Mouse (Mus musculus) erythroblast, embryonic 14.5 days (primary cell): ENCODE measurements around the gene Abca14. TPM values are rescaled to one million over a fixed set of nuclear protein-coding genes. Genes with fewer than 3 reads are reported as not detected.

Experiments used
- H3K27me3 ChIP-seq: 2 replicates; pipeline ENCODE4 v1.6.1; 2012; ENCODE audit warnings: inconsistent platforms; ENCODE audit not compliant: control insufficient read depth
- H3K36me3 ChIP-seq: 2 replicates; pipeline ENCODE4 v1.6.1; 2012; ENCODE audit warnings: mild to moderate bottlenecking, inconsistent platforms; ENCODE audit not compliant: control insufficient read depth
- H3K4me1 ChIP-seq: 2 replicates; pipeline ENCODE4 v1.6.1; 2012; ENCODE audit warnings: inconsistent platforms; ENCODE audit not compliant: control insufficient read depth
- H3K4me3 ChIP-seq: replicated peaks from 2 replicates; pipeline ENCODE3; 2012; ENCODE audit warnings: moderate library complexity, mild to moderate bottlenecking, inconsistent platforms
- H3K9me3 ChIP-seq: 2 replicates; pipeline ENCODE4 v1.6.1; 2012; ENCODE audit warnings: low read length, inconsistent platforms, mixed read lengths; ENCODE audit not compliant: control insufficient read depth
- GATA1 ChIP-seq: IDR thresholded peaks from 2 replicates; pipeline ENCODE4 v1.6.1; 2012; ENCODE audit warnings: low read length, inconsistent platforms, mixed read lengths
- TAL1 ChIP-seq: IDR thresholded peaks from 3 replicates; pipeline ENCODE4 v1.6.1; 2012; ENCODE audit warnings: low read length, inconsistent platforms, mixed read lengths
- polyA plus RNA-seq: library from polyadenylated mRNA; stranded (reverse); fragments of >175 nt; gene quantifications from 2 replicates; pipeline ENCODE4 v1.2.3, GENCODE M21; 2012

Gene Abca14
- not detected in 2 replicates for polyA plus RNA-seq

DNA sequence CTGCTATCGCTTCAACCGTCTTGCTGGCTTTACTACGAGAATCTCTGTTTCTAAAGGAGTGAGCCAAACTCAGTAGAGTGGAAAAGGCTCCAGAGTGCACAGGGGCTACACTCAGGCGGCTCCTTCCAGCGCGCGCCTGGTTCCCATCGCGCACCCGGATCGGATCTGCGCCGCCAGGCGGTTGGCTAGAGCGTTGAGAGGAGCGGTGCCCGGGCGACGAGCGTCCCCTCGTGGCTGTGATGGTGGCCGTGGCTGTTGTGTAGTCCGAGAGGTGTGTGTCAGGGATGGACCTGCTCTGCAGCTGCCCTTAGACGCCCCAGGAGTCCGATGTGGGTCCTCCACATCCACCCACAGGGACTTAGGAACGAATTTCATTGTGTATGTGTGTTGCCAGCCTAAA, at the start of gene Abca14:
Gene Abca14 (plus strand): TSS at position 173 of the 400 bp plus-strand sequence.
- H3K27me3 ChIP-seq: peaks cover 12% of the 10 kb centered on the region
- no peak within 1 kb of the TSS for H3K4me3 ChIP-seq
- no peaks in the 10 kb centered on the region for H3K36me3 ChIP-seq
- H3K9me3 ChIP-seq: no peaks in the 10 kb centered on the region
- no peak for TF ChIP-seq GATA1
- no peak for TF ChIP-seq TAL1
- H3K4me1 ChIP-seq: no peaks in the 10 kb centered on the region

DNA sequence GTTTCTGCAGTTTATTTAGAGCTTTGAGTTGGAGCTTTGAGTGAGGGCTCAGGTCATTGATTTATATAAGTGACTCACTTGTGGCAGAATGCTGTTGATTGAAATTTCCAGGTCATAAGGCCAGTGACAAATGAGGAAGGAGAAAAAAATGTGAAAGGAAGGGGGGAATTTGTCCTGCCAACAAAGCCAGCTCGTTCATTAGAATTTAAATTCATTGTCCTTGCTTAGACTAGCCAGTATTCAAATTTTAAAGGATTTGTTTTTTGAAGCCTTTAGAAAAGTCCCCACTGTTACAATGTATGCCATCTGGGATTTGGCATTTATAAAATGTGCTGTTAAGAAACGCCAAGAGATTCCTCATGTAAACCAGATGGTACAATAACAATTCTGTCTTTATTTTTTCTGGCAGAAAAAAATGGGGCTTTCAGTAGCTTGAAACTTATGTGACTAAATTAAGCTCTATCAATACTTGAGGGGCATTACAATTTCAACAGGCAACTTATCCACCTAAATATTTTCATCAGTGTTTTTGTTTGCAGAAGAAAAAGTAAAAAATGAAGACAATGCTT, 46.8 kb upstream of the Abca14 start:
- H3K36me3 ChIP-seq: no peaks in the 10 kb centered on the region
- no peaks in the 10 kb centered on the region for H3K27me3 ChIP-seq
- no peak overlapping the region for H3K4me3 ChIP-seq
- H3K9me3 ChIP-seq: no peaks in the 10 kb centered on the region
- no peaks in the 10 kb centered on the region for H3K4me1 ChIP-seq
- no peak for TF ChIP-seq TAL1
- no peak for TF ChIP-seq GATA1

DNA sequence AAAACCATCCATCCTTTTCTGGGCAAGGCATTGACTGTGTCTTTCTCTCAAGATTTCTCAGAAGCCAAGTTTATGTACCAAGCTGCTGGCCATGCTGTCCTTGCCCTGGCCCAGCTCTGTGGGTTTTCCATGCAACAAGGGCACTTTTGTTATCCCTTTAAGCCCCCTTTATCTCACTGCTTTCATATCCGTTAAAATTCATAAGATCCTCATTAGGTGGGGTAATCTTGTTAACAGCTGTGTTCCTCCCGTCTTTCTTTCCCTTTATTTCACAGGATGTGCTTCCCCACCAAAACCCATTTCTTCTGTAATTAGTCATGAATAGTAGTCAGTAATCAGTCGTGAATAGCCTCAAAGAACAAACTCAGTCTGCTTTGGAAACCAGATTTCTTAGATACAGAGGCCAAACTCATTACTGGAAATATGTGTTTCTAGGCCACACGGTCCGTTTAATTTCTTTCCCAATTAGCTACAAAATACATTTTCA, 46.1 kb upstream of the Abca14 start:
- no peaks in the 10 kb centered on the region for H3K9me3 ChIP-seq

DNA sequence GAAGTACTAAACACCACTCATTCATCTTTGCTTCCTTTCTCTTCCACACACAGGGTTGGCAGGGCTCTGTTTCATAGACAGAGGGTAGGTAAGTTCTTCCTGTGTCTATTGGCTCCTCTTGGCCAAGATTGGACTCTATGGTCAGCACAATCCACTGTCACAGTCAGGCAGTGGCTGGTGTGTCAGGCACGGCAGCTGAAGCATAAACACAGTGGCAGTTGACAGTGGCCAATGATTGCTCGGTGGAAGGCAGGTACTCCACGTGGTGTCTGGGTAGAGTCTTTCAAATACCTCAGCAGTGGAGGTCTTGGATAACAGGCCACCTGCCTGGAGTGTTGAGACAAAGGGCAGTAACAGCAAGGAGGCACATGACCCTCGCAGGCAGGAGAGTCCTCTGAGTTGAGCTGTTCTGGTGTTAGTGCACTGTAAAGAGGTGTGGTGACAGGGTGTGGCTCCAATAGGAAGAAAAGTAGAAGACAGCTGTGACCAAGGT, 45.6 kb upstream of the Abca14 start:
- Histone ChIP-seq H3K4me3 (no peak overlapping the region), H3K9me3 (no peaks in the 10 kb centered on the region), H3K4me1 (no peaks in the 10 kb centered on the region), H3K27me3 (no peaks in the 10 kb centered on the region), H3K36me3 (no peaks in the 10 kb centered on the region)
- TF ChIP-seq TAL1 (no peak), GATA1 (no peak)

More for the DNA sequence above, 46.1 kb upstream of the Abca14 start:
- Histone ChIP-seq H3K36me3 (no peaks in the 10 kb centered on the region), H3K4me1 (no peaks in the 10 kb centered on the region), H3K4me3 (no peak overlapping the region), H3K27me3 (no peaks in the 10 kb centered on the region)
- TF ChIP-seq GATA1 (no peak), TAL1 (no peak)

DNA sequence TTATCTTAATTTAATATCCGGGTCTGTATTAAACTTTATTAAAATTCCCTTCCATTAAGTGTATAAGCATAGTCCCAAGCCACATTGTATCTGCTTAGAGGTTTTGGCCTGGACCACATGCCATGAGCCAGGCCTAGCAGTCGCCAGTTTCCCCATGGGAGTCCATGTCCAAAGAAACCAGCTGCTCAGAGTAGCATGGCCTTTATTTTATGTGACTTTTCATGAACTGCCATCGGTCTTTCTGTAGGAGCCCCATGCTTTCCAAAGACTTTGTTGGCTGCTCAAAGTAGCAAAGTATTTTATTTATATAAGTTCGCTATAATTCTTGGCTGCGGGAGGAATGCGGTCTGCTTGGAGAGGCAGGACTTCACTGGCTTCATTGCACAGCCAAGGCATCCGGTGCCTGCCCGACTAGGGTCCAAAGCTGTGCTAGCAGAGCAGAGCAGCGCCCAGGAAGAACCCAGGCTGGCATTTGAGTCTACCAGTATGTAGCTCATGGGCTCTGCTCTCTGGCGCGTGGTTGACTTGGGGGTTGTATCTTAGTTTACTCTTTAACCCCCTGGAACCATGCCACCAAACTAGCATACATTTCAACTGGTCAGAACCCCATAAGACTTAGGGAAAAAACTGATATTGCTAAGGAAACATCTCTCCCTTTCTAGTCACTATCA, 40.0 kb upstream of the Abca14 start:
- Histone ChIP-seq H3K4me1 (no peaks in the 10 kb centered on the region), H3K36me3 (no peaks in the 10 kb centered on the region), H3K27me3 (no peaks in the 10 kb centered on the region), H3K4me3 (no peak overlapping the region), H3K9me3 (no peaks in the 10 kb centered on the region)
- TF ChIP-seq GATA1: no peak
- TF ChIP-seq TAL1: no peak

DNA sequence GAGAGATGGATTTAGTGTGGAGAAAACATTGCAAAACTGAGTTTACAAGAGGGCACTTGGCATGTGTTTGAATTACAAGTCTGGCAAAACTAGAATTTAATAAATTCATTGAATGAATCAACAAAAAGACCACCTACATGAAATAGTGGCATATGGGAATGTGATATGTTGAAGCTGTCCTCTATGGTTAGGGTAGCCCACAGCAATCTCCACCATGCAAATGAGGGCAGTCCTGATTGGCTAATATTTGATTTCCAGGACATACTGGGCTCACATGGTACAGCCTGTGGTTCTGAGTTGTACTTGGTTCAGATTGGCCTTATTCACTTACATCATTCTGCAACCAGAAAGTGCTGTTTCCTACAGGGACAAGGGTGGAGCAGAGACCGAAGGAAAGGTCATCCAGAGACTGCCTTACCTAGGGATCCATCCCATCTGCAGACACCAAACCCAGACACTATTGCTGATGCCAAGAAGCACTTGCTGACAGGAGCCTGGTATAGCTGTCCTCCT, 31.5 kb upstream of the Abca14 start:
- Histone ChIP-seq H3K4me3 (no peak overlapping the region), H3K4me1 (no peaks in the 10 kb centered on the region), H3K9me3 (no peaks in the 10 kb centered on the region; the same call in 1 of the 2 replicates), H3K36me3 (no peaks in the 10 kb centered on the region), H3K27me3 (no peaks in the 10 kb centered on the region)
- no peak for TF ChIP-seq TAL1
- no peak for TF ChIP-seq GATA1

DNA sequence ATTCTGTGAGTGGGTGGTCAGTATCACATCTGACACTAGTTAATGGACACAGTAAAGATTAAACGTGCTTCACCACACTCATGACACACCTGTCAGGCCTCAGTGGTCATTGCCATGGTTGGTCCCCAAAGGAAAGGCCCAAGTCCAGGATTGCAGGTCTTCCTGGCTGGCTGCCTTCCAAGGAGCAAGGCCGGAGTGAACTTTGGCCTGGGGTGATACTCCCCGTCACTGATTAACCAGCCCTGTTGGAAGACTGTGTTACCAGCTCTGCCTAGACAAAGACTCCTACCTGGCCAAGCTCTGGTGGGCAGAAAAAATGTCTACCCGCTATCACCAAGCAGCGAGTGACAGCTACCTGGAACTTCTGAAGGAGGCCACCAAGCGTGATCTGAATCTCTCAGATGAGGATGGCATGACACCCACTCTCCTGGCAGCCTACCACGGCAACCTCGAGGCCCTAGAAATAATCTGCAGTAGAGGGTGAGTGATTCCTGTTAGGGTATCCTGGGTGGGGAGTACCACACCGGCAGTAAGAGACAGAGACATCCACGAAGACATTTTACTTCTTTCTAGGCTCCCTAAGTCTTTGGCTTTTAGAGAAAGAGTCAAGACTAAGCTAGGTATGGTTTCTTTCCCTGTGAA, 30.0 kb upstream of the Abca14 start, which contains the start of gene Anks4b:
Gene Anks4b (plus strand): TSS at position 256 of the 642 bp plus-strand sequence.
- Histone ChIP-seq H3K4me1 (no peaks in the 10 kb centered on the region), H3K36me3 (no peaks in the 10 kb centered on the region), H3K27me3 (no peaks in the 10 kb centered on the region), H3K4me3 (peak within 1 kb of the TSS; percentile 49), H3K9me3 (no peaks in the 10 kb centered on the region; the same call in 1 of the 2 replicates)
- TF ChIP-seq GATA1 (no peak), TAL1 (no peak)

DNA sequence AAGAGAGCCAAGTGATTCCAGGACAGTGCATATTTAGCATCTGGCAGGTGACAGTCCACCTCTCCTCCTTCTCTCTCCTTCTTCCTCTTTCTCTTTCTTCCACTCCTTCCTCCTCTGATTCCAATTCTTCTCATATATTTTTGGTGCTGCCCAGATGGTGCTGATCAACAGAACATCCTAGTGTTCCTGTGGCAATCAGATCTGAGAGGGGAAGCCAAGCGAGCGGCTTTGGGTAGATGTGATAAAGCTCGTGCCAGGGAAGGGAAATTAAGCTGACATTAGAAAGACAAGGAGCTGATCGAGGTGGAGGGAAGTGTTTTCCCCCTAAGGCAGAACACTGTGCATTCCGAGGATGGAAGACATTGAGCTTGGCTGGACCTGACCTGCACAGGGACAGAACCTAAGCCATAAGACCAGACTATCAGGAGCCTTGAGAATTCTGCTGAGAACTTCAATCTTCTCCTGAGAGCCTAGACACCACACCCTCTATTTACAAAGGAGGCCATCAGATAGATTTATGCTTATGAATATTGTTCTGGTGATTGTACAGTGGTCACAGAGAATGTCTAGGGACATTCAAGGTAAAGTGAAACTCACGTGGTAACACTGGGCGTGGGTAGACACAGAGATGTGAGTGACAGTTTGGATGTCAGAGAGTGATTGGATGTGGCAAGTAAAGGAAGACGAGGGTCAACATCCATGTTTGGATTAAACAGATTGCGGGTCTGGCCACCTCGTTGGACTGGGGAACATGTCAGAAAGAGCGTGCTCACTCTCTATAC, 28.8 kb upstream of the Abca14 start:
- Histone ChIP-seq H3K36me3 (no peaks in the 10 kb centered on the region), H3K4me1 (no peaks in the 10 kb centered on the region), H3K27me3 (no peaks in the 10 kb centered on the region), H3K4me3 (peak overlapping the region; percentile 48), H3K9me3 (no peaks in the 10 kb centered on the region; the same call in 1 of the 2 replicates)
- TF ChIP-seq GATA1: no peak
